Mouse (Mus musculus) NIH3T3 (cell line): Measurements from ENCODE around the gene Nceh1.

Source experiments
- DNase-seq: peaks from one replicate; pipeline ENCODE4 v3.0.0-alpha.2; 2012; ENCODE audit warnings: low read depth

Gene Nceh1

DNA sequence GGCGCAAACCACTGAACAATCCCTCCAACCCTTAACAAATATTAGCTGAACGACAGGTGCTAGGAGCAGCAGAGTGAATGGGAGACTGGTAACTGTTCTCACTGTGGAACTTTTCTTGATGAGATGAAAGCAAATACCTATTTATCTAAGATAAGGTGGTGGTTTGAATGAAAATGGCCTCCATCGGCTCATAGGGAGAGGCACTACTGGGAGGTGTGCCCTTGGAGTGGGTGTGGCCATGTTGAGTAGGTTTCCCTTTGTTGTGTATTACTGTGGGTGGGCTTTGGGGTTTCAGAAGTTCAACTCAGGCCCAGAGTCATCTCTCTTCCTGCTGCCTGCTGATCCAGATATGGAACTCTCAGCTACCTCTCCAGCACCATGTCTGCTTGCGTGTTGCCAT lies 8.1 kb downstream of the Nceh1 start:
- DNase-seq, result no peak

DNA sequence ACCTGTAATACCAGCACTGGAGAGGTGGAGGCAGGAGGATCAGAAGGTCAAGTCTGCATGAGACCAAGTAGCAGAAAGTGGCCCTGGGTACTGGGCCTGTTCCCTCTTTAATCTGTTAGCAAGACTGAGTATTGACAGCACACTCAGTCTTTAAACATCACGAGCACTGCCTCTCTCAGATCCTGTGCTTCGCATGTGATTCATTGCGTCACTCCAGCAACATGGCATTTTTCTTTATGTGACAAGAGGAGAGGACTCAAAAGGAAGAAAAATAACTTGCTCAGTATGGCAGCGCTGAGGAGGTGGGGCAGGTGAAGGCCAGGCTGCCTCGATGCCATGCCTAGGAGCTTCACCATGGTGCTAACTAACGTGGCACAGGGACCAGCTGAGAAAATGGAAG lies 9.1 kb downstream of the Nceh1 start:
- DNase-seq, result no peak

DNA sequence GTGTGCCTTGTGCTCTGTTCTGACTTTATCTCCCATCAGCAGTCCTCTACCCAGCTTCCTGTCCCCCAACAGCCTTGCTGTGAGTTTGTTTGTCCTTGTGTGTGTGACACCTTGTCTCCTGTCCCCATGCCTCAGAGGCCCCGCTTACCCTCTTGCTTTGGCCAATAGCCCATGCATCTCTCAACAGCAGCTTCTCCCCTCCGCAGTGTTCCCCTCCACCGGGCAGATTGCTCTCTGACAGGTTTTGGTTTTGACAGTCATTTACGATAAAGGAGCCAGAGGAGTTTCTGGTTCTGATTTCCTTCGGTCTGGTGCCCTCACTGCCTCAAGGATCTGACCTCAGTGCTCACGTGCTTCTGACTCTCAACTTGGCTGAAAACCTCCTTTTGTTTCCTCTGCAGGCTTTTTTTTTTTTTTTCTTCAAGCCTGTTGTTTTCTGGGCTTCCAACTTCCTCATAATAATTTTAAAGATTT lies 11.1 kb downstream of the Nceh1 start:
- peak; percentile 63 for DNase-seq

DNA sequence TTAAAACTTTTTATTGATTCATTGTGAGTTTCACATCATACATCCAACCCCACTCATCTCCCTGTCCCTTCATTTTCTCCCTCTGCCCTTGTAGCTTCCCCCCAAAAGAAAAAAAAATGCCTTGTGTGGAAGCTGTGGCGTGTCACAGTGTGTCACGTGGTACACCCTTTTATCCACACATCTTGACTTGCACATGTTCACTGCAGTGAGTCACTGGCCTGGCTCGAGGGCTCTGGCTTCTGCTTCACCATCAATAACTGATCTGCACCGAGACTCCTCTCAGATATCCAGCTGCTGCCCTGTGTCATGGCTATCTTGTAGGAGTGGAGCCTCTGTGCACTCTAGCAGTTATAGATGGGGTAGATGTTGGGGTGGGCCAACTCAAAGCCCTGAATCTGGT lies 12.4 kb downstream of the Nceh1 start:
- peak; percentile 84 for DNase-seq

DNA sequence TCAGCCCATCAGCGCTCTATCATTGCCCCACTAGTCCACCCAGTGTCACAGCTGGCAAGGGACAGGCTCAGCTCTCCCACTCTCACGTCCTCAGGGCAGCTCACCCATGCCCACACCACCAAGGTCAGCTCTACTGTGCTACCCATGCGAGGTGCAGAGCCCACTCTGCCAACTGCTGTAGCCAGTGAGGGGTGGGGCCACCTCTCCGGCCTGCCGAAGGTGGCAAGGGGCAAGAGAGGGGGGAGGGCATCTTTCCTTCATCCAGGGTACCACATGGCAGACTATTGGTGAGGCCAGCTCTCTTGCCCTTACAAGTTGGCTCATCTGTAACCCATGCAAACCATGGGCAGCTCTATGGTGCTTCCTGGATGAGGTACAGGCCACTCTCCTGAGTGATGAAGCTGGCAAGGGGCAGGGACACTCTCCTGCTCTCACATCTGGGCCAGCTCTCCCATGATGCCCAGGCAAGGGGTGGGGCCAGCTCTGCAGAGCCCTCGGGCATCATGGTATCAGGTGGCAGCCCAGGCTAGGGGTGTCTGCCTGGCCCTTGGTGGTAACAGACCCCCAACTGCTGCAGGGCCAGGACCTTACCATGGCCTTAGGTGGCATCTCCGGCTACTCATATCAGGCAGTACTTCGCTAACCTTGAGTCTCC lies 12.9 kb downstream of the Nceh1 start:
- no peak for DNase-seq

DNA sequence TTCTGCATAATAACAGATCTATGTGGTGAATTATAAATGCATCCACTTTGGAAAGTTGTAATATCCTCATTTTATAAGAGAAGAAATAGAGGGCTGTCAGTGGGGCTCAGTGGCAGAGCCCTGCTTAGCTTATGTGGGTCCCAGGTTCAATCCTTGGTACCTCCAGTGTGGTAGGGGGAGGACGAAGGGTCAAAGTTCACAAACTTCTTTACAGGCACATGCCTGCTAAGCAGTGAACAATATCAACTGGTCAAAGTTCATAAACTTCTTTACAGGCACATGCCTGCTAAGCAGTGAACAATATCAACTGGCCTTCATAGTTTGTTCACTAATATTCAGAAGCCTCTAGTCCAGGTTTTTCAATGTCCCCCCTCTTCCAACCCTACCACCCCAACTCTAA lies 13.8 kb downstream of the Nceh1 start:
- no peak for DNase-seq

DNA sequence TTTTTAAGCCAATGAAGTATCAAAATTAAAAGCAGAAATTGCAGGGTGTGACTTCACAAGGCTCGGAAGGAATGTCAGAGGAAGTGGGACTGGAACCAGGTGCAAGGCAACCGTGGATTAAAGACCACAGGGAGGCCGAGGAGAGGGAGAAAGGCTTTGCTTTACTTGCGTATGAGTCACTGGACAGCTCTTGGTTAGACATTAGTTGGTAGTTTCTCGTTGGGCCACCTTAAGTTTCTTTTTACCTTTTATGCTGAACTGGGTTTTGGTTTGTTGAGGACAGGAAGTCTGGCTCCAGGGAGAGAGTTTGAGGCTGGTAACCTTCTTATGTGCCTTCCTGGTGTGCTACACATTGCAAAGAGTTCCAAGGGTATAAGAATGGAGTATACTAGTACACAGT lies 15.1 kb downstream of the Nceh1 start:
- no peak for DNase-seq

DNA sequence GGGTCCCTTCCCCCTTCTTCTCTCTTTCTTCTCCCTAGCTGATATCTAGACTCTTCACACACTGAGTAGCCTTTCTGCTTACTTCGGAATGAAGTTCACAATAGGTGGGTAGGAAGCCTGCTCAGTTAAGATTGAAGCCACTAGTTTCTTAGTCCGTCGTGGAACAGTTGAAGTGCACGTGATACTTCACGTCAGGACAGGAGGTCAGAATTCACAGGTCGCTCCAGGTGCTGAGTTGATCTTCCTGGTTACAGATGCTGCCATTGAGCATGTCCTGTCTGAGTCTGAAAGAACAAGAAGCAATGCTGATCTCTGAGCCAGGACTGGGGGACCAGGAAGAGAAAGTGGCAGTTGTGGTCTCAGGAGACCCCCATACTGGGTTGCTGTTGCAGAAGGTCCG lies 16.4 kb downstream of the Nceh1 start:
- no peak for DNase-seq

DNA sequence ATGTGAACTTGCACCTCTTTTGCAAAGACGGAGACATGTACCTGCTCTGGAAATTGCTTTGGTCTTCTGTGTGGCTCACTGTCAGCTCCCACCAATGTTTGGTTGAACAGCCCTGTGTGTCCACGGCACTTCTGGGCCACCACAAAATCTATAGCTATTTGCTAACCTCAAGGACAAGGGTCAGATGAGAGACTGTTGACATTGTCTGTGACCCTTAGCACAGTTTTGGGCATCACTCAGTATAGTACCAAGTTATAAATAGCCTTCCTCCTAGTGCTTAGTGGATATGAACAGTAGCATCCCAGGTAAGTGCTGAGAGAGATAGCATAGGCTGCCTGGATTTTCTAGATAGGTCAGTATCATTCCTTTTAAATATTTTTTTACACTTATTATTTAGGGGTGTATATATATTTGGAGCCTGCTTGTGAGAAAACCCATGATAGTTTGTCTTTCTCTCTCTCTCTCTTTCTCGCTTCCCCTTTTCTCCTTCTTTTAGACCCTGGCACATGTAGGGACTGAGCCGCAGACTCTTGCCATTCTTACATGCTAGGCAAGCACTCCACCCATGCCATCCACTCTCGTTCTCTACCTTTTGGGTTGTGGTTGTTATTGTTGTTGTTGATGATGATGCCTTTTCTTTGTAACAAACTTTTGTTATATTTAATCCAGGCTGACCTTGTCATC lies 19.1 kb downstream of the Nceh1 start:
- DNase-seq, result no peak

DNA sequence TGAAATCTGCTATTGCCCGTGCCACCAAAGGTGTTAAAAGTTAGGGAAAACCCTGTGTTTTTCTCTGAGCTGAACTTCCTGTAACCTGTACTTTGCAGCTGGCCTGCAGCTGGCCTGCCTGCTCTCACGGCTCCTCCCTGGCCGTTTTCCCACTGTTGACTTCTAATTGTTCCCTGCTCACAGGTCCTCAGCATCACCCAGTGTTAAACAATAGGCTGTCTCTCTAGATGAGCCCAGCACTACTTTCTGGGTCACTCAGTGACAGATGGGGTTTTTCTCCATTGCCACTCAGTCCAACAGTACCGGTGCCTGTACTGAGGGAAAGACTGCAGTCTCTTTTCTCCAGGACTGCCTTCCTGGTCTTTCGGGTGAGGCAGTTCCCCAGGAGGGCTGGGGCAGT lies 22.3 kb downstream of the Nceh1 start:
- DNase-seq, result peak; percentile 46

DNA sequence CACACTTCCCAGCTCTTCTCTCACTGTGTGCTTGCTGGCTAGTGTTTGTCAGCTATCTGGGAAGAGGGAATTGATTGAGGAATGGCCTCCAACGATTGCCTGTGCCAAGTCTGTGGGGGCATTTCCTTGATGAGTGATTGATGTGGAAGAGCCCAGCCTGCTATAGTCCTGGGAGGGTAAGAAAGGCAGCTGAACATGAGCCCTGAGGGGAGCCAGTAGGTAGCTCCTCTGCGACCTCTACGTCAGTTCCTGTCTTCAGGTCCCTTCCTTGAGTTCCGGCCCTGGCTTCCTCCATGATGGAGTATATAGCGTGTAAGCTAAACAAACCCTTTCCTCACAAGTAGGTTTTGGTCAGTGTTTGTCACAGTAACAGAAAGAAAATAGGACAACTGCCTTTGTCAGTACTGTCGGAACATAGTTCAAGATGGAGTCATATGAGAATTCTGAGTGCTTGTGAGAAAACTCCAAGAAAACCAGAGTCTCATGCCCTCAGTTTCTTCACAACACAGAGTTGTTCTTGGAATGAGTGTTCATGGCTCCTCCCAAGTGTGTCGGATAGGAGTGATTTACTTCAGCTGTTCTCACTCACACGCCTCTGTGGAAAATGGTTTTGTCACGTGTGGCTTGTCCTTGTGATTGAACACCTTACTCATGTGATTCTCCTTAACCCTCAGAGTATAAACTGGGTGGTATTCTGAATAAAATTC lies 22.9 kb downstream of the Nceh1 start:
- peak; percentile 50 for DNase-seq

DNA sequence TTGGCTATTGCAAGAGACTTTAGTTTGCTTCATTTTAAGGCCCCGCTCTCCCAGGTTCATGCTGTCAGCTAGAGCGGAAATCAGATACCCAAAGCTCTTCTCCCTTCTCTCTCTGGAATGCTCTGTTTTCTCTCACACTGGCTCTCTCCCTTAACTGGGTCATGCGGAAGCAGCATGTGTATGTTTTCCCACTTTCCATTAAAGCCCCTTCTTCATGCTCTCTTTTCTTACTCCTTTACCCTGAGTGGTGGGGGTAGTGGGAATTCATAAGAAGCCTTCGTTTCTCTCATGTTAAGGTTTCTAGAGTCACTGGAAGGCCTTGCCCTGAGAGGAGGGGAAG lies 23.4 kb downstream of the Nceh1 start:
- DNase-seq, result no peak

DNA sequence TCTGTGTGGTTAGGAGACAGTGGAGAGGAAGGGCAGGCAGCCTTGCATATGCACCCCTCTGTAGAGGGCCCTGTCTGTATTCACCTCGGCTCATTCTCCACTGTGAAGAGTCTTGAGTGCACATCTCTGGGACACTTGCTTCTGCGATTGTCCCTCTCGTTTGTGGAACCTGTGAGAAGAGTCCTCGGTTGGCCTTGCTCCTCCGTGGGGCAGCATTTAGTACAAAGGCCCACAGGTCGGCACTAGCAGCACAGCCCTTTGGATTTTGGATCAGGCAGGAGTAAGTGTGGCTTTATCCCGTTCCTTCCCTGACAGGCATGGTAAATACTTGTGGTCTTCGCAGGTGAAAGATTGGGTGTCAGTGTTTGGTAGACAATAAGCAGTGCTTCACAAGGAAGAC lies 23.8 kb downstream of the Nceh1 start:
- DNase-seq, result no peak

DNA sequence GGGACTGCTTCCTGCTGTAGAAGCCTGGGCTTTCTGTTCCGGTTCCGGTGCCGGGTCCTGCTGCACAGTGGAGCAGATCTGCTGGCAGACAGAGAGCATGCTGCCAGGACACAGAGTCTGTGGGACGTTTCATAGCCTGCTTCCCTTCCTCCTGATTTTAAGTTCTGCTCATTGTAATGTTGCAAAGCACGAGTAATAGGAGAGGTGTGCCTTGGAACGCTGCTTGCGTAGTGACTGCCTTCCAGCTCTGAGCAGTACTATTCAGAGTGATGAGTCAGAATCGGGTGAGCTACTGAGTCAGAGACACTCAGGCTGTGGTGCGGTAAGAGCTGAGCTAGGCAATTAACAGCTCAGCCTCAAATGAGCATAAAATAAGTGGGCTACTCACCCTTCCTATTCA lies 26.9 kb downstream of the Nceh1 start:
- DNase-seq, result peak; percentile 90

DNA sequence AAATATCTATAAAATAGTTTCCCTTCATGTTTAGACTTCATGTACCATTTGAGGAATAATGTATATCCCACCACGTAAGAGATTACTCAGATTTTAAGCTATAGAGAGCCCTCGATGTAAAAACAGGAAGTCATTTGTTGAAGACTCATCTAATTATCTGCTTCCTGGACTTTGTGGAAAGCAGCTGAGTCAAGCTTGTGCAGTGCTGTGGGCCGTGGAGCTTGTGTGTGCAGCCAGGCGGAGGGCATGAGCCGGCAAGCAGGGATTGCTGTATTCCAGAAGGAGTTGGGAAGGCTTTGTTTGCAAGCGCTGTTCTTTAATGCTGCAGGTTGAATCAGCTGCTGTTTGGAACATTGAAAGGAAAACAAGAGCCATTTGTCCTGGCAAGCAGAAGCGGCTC lies 27.5 kb downstream of the Nceh1 start:
- peak; percentile 73 for DNase-seq

DNA sequence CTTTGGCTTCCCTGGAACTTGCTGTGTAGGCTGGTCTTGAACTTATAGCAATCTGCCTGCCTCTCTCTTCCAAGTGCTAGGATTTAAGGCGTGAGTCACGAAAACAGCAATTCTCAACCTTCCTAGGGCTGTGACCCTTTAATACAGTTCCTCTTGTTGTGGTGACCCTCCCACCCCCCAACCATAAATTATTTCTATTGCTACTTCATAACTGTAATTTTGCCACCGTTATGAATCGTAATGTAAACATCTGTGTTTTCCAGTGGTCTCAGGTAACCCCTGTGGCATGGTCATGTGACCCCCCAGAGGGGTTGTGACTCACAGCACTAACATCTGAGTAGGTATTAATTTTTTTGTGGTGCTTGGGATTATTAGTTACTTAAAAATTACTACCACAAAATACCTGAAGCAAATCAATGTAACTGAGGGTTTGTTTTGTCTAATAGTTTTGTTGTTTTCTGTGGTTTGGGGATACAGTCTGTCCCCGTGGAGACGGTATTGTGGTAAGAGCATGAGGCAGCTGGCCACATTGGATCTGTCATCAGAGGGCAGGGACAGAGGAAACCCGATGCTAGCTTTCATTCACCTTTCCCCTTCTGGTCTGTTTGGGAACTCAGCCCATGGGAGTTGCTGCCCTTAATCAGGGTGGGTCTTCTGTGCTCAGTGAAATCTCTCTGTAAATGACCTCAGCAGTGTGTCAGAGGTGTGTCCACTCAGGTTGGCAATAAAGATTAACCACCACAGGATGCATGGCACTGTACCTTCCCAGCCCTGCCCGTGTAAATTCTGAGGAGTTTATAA lies 31.5 kb downstream of the Nceh1 start:
- DNase-seq, result peak; percentile 51

DNA sequence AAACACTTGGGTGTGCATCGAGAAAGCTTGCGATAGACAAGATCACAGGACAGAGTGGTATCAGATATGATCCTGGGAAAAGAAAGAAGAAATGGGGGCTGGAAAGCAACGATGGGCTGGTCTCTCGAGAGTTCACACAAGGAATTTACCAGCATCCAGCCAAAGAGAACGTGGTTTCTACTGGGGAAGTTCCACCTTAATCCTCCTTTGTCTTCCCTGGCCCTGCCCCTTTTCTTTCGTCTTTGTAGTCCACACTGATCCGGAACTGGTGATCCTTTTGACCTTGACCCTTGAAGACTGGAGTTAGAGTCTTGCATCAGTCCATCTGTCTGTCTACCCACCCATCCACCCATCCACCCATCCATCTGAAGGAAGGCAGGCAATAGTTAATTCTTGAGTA lies 34.6 kb downstream of the Nceh1 start:
- no peak for DNase-seq

DNA sequence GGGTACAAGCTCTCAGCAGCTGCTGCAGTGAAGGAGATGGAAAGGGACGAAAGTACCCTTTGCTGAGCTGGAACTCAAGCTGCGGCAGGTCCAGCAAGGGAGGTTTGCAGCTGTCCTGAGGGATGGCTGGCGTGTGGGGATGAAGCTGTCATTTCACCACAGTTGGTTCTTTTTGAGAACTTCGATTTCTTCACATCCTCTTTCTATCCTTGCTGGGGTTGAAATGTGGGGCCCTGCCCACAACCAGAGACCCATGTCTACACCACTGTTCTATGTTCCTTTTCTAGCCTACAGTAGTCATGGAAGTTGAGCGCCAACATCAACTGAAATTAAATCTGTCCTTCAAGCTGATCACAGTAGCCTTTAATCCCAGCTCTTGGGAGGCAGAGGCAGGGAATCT lies 35.8 kb downstream of the Nceh1 start:
- no peak for DNase-seq

DNA sequence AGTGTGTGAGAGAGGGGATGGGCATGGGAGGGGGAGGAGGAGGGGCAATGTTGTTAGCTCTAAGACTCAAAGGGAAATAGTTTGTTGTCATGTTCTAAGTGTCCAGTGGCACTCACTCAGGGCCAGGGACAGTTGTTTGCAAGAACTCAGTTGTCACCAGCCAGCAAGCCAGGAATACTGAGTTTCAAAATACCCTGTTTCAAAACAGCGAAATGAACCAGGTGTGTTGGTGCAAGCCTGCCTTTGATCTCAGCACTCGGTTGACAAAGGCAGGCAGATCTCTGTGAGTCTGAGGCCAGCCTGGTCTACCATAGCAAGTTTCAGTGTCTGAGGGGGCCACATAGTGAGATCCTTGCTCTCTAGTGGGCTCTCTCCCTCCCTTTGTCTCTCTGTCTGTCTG lies 39.3 kb downstream of the Nceh1 start:
- no peak for DNase-seq

DNA sequence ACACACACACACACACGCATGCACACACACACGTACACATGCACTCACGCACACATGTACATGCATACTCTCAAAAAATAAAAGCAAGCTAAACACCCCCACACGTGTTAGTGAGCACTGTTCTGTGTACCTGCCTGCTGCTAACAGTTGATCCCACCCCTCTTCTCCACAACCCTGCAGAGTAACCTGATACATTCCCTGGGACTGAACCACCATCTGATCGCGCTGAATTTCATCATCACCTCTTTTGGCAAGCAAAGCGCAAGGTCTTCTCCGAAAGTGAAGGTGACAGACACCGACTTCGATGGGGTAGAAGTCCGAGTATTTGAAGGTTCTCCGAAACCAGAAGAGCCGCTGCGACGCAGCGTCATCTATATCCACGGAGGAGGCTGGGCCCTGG lies 39.7 kb downstream of the Nceh1 start:
- no peak for DNase-seq

DNA sequence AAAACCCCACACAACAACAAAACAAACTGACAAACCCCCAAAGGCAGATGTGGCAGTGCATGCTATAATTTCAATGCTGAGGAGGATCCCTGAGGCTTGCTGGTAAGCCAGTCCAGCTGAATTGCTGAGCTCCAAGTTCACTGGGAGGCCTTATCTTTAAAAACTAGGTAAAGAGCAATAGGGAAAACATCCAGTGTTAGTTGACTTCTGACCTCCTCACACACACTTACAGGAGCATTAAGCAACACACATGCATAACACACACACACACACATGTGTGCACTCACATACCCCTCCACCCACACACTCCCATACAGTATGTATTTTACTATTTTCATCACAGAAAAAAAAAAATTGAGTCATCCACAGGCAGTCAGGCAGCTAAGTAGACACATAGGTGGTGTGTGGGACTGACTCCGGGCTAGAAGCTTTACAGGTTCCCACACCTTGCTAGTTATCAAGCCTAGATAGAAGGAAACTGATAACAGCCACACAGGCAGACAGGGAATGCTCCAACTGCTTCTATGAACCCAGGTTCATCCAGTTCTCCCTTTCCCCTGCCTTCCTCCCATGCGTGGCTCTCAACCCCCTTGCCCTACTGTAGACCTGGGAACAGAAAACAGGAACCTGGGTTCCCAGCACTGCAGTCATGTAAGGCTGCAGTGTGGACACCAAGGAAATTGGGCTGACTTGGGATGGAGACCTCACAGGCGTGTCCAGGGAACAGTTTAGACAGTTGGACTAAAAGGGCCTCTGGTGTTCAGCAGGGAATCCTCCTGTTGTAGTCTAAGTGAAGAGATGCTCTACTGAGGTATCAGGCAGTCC lies 45.1 kb downstream of the Nceh1 start:
- no peak for DNase-seq
